Mouse (Mus musculus): ENCODE measurements around the gene Capza2.

The Capza2 gene

DNA sequence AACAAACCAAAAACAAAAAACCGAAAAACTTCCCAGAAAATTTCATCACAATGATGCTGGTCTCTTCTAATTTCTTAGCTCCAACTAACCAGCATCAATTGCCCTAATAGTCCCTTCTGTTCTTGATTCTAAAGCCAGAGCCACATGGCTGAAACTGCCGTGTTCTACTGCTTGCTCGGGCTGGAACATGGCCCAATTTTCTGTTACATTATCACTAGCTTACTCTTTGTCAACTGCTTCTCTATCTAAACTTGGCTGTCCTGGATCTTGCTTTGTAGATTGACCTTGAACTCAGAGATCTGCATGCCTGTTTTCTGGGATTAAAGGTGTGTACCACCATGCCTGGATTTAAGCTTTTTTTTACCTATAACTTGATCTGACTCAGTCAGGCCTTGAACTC, 69.9 kb downstream of the Capza2 start:
- DNase-seq (ENCODE audit: low read depth): no peak
